Mouse (Mus musculus) cerebral cortex, adult 2 months (tissue): ENCODE data around the gene Ttc1.

Experiments
- WGBS: fragments of 180-500 bp; shearing (Covaris S2); methylation state at CpG from one replicate; pipeline ENCODE4 v1.1.7; 2018; 5-methylcytosine and 5-hydroxymethylcytosine counted together

Ttc1 gene

GRCm38 (mm10) chr11:43747233-43748226 is at the start of gene Ttc1:
Ttc1 (minus strand) TSS chr11:43748008.
- WGBS, result under 1% methylated on average over 47 of the region's 47 CpGs

GRCm38 (mm10) chr11:43795992-43796391 is 48.2 kb upstream of the Ttc1 start:
- 54% methylated on average over 8 of the region's 8 CpGs for WGBS

- 77% methylated on average over 6 of the region's 6 CpGs for WGBS
Observed at GRCm38 (mm10) chr11:43790446-43790845, 42.6 kb upstream of the Ttc1 start.

- 21% methylated on average over 2 of the region's 2 CpGs for WGBS
Observed at GRCm38 (mm10) chr11:43783772-43784171, 36.0 kb upstream of the Ttc1 start.

GRCm38 (mm10) chr11:43783106-43783505 is 35.3 kb upstream of the Ttc1 start:
- WGBS, result 69% methylated on average over 5 of the region's 5 CpGs

- 65% methylated on average over 5 of the region's 5 CpGs for WGBS
Observed at GRCm38 (mm10) chr11:43779551-43779950, 31.7 kb upstream of the Ttc1 start.

- WGBS, result 33% methylated on average over 8 of the region's 8 CpGs
Observed at GRCm38 (mm10) chr11:43776324-43776694, 28.5 kb upstream of the Ttc1 start.

GRCm38 (mm10) chr11:43775469-43776323 is 27.9 kb upstream of the Ttc1 start:
- 25% methylated on average over 63 of the region's 63 CpGs for WGBS

GRCm38 (mm10) chr11:43773725-43774124 is 25.9 kb upstream of the Ttc1 start:
- WGBS, result 71% methylated on average over 5 of the region's 5 CpGs

- 87% methylated on average over 4 of the region's 4 CpGs for WGBS
Observed at GRCm38 (mm10) chr11:43770110-43770509, 22.3 kb upstream of the Ttc1 start.

- WGBS, result 73% methylated on average over 11 of the region's 11 CpGs
Observed at GRCm38 (mm10) chr11:43767749-43768148, 19.9 kb upstream of the Ttc1 start.

- WGBS, result 4% methylated on average over 37 of the region's 37 CpGs
Observed at GRCm38 (mm10) chr11:43766922-43767648, 19.3 kb upstream of the Ttc1 start.

- WGBS, result 44% methylated on average over 2 of the region's 2 CpGs
Observed at GRCm38 (mm10) chr11:43758436-43758835, 10.6 kb upstream of the Ttc1 start.

- 66% methylated on average over 5 of the region's 5 CpGs for WGBS
Observed at GRCm38 (mm10) chr11:43755411-43755810, 7.6 kb upstream of the Ttc1 start.

GRCm38 (mm10) chr11:43754568-43754967 is 6.8 kb upstream of the Ttc1 start:
- 87% methylated on average over 1 of the region's 1 CpGs for WGBS

GRCm38 (mm10) chr11:43751542-43751941 is 3.7 kb upstream of the Ttc1 start:
- WGBS, result 69% methylated on average over 2 of the region's 2 CpGs

GRCm38 (mm10) chr11:43728737-43729301 is 19.0 kb downstream of the Ttc1 start:
- WGBS, result 70% methylated on average over 7 of the region's 7 CpGs

GRCm38 (mm10) chr11:43727796-43728195 is 20.0 kb downstream of the Ttc1 start:
- WGBS, result 72% methylated on average over 7 of the region's 7 CpGs

- WGBS, result 80% methylated on average over 3 of the region's 3 CpGs
Observed at GRCm38 (mm10) chr11:43723411-43723810, 24.4 kb downstream of the Ttc1 start.

GRCm38 (mm10) chr11:43712178-43712577 is 35.6 kb downstream of the Ttc1 start:
- 74% methylated on average over 4 of the region's 4 CpGs for WGBS

- WGBS, result 90% methylated on average over 2 of the region's 2 CpGs
Observed at GRCm38 (mm10) chr11:43708409-43708808, 39.4 kb downstream of the Ttc1 start.
